Mouse (Mus musculus) heart, postnatal 0 days (tissue): Measurements from ENCODE around the gene Psmd7. TPM values are rescaled to one million over a fixed set of nuclear protein-coding genes. Genes with fewer than 3 reads are reported as not detected.

Experiments
- ATAC-seq: fragments of 200-750 bp; cut with Nextera tagmentation; 2 replicates; pipeline ENCODE4 v1.8.0; 2017; ENCODE audit warnings: low read depth, moderate number of reproducible peaks, moderate library complexity; ENCODE audit not compliant: insufficient read depth
- DNase-seq: peaks from one replicate; pipeline ENCODE4 v3.0.0-alpha.2; 2016; ENCODE audit warnings: low spot score
- H3K27ac ChIP-seq: fragments of 300-500 bp; sonication (generic); 2 replicates; pipeline ENCODE4 v1.5.1; 2014; ENCODE audit warnings: low read depth, mild to moderate bottlenecking
- H3K27me3 ChIP-seq: fragments of 300-500 bp; sonication (generic); 2 replicates; pipeline ENCODE4 v1.6.1; 2014; ENCODE audit warnings: low read length, mixed read lengths; ENCODE audit not compliant: control insufficient read depth, insufficient read depth
- H3K36me3 ChIP-seq: fragments of 300-500 bp; sonication (generic); replicated peaks from 2 replicates; pipeline ENCODE4 v1.6.1; 2014; ENCODE audit warnings: low read length, mixed read lengths; ENCODE audit not compliant: control insufficient read depth, insufficient read depth
- H3K4me1 ChIP-seq: fragments of 300-500 bp; sonication (generic); 2 replicates; pipeline ENCODE4 v1.6.1; 2014; ENCODE audit warnings: antibody characterized with exemption; ENCODE audit not compliant: control insufficient read depth, insufficient read depth
- H3K4me2 ChIP-seq: fragments of 300-500 bp; sonication (generic); 2 replicates; pipeline ENCODE4 v1.6.1; 2014; ENCODE audit warnings: low read depth, mild to moderate bottlenecking, low read length, moderate library complexity
- H3K4me3 ChIP-seq: fragments of 300-500 bp; sonication (generic); 2 replicates; pipeline ENCODE4 v1.5.1; 2014; ENCODE audit warnings: low read depth, low read length
- H3K9ac ChIP-seq: fragments of 300-500 bp; sonication (generic); replicated peaks from 2 replicates; pipeline ENCODE4 v1.6.1; 2014; ENCODE audit warnings: low read depth, low read length, mixed read lengths
- H3K9me3 ChIP-seq: fragments of 300-500 bp; sonication (generic); replicated peaks from 2 replicates; pipeline ENCODE4 v1.6.1; 2016; ENCODE audit warnings: low read length; ENCODE audit not compliant: control insufficient read depth
- CTCF ChIP-seq: IDR thresholded peaks from 2 replicates; pipeline ENCODE4 v1.5.1; 2016; ENCODE audit warnings: antibody characterized with exemption, control low read depth, low read depth
- EP300 ChIP-seq: IDR thresholded peaks from 2 replicates; pipeline ENCODE4 v1.6.1; 2016; ENCODE audit warnings: antibody characterized with exemption, low read depth
- WGBS: fragments of 180-500 bp; shearing (Covaris S2); extraction: QIAGEN DNeasy Blood & Tissue Kit; methylation state at CpG from one replicate; pipeline ENCODE4 v1.1.7; 2014; 5-methylcytosine and 5-hydroxymethylcytosine counted together
- polyA plus RNA-seq: library from polyadenylated mRNA; unstranded; fragments of >200 nt; fragmentation: Nextera tagmentation; extraction: Ambion mirVana; gene quantifications from 2 replicates; pipeline ENCODE4 v1.2.1, GENCODE M21; 2015
- total RNA-seq: library from RNA; depleted of rRNA; stranded (reverse); fragments of >200 nt; gene quantifications from 2 replicates; pipeline ENCODE4 v1.2.3, GENCODE M21; 2014; ENCODE audit warnings: low replicate concordance

The Psmd7 gene
- total and polyA plus RNA-seq, 2 experiments from 2014 or later, result 27.6 to 159 TPM

DNA sequence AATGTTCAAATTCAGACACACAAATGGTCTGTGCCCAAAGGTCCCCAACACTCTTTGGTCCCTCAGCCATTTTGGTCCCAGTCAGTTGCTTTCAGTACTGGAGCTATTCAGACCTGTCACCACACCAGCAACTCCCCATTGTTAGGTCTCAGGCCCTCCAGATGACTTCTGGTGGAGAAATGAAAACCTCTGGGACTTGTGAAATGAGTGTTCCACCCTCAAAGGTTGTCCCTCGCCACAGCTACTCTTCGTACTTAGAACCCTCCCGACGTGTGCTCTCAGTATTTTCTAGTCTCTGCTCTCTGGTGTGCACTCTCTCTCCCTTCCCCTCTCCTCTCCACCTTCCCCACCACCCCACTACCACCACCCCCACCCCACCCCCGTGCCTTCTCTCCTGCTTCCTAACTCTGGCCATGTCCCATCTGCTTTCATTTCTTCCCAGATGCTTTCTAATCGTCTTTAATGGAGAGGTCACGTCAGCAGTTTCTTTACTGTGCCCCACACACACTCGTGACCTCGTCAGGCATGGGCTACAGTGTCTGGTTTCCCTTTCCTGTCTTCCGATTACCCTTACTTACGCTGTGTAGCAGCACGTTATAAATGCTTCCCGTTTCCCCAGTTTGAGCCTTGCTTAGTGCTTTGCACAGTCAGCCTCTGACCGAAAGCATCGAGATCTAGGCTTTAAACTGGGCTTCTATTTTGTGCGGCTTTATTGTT, 27.3 kb downstream of the Psmd7 start:
- Histone ChIP-seq H3K4me2 (peak overlapping the region; percentile 43), H3K36me3 (0 out of 2 replicates have a peak, but pooled peaks cover 4% of the 10 kb centered on the region), H3K27me3 (no peaks in the 10 kb centered on the region), H3K9me3 (no peaks in the 10 kb centered on the region), H3K4me1 (no peaks in the 10 kb centered on the region), H3K4me3 (no peak overlapping the region), H3K9ac (0 out of 2 replicates have a peak overlapping the region, but pooled peaks have one; percentile 20), H3K27ac (no peak overlapping the region)
- WGBS, result 44% methylated on average over 16 of the region's 16 CpGs
- TF ChIP-seq EP300 (no peak), CTCF (no peak)
- no peak for DNase-seq
- ATAC-seq, result no peak

DNA sequence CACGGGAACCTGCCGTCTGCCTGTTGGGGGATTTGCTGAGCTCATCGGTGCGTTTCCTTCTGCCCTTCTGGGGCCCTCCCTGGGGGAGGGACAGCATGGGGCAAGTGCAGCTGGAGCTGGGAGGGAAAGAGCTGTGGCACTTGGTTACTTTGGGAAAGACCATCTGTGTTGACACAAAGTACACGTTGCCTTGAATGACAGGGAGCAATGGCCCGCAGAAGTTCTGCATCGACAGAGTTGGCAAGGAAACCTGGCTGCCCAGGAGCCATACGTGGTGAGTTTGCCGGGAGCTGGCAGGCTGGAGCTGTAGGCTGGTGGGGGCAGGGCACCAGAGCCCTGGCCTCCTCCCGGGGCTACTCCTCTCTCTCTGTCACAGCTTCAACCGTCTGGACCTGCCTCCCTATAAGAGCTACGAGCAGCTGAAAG, 31.7 kb downstream of the Psmd7 start:
- Histone ChIP-seq H3K9ac (no peak overlapping the region), H3K9me3 (no peaks in the 10 kb centered on the region), H3K36me3 (peaks cover 24% of the 10 kb centered on the region; the same call in 1 of the 2 replicates), H3K27me3 (no peaks in the 10 kb centered on the region), H3K27ac (no peak overlapping the region), H3K4me1 (no peaks in the 10 kb centered on the region), H3K4me3 (no peak overlapping the region), H3K4me2 (no peak overlapping the region)
- DNase-seq (no peak), ATAC-seq (0 out of 2 replicates have a peak, but pooled peaks have one; percentile 16)
- TF ChIP-seq CTCF (no peak), EP300 (no peak)
- 28% methylated on average over 12 of the region's 12 CpGs for WGBS

DNA sequence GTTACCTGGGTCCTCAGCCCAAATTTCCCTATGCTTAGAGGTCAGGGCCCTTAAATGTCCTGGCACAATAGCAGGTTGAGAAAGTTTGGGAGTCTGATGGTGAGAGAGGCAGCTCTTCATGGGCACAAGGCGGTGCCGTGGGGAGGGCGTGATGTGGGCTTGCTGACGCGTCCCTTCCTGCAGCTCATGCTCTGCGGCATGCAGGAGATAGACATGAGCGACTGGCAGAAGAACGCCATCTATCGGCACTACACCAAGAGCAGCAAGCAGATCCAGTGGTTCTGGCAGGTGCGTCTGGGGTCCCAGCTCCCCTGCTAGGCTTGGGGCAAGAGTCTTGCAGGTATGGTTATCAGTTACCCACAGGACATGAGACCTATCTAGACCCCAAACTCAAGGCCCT, 33.0 kb downstream of the Psmd7 start:
- no peak overlapping the region for H3K9ac ChIP-seq
- 70% methylated on average over 10 of the region's 10 CpGs for WGBS
- H3K36me3 ChIP-seq, result peaks cover 26% of the 10 kb centered on the region; the same call in 1 of the 2 replicates
- no peaks in the 10 kb centered on the region for H3K4me1 ChIP-seq
- H3K9me3 ChIP-seq, result no peaks in the 10 kb centered on the region
- H3K4me3 ChIP-seq, result no peak overlapping the region
- ATAC-seq (no peak), DNase-seq (no peak)
- no peak overlapping the region for H3K4me2 ChIP-seq
- no peaks in the 10 kb centered on the region for H3K27me3 ChIP-seq
- TF ChIP-seq CTCF (no peak), EP300 (no peak)
- H3K27ac ChIP-seq, result no peak overlapping the region

DNA sequence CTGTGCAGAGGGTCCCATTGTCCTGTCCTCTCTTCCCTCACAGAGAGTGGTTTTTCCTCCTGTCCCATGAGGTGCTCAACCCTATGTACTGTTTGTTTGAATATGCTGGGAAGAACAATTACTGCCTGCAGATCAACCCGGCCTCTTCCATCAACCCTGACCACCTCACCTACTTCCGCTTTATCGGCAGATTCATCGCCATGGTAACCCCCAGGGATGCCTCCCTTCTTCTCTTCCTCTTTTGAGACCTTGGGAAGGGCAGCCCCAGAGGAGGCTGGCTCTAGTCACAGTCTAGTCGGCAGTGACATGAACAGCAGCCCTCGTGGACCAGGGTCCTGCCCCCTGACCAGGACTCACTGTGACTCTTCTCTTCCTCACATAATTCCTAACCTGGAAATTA, 36.0 kb downstream of the Psmd7 start:
- WGBS, result 65% methylated on average over 6 of the region's 6 CpGs
- DNase-seq (no peak), ATAC-seq (no peak)
- H3K27me3 ChIP-seq, result no peaks in the 10 kb centered on the region
- H3K4me1 ChIP-seq, result no peaks in the 10 kb centered on the region
- H3K4me2 ChIP-seq, result no peak overlapping the region
- H3K27ac ChIP-seq, result no peak overlapping the region
- H3K36me3 ChIP-seq, result peaks cover 29% of the 10 kb centered on the region; the same call in 1 of the 2 replicates
- no peak overlapping the region for H3K4me3 ChIP-seq
- no peaks in the 10 kb centered on the region for H3K9me3 ChIP-seq
- TF ChIP-seq EP300 (no peak), CTCF (no peak)
- no peak overlapping the region for H3K9ac ChIP-seq

DNA sequence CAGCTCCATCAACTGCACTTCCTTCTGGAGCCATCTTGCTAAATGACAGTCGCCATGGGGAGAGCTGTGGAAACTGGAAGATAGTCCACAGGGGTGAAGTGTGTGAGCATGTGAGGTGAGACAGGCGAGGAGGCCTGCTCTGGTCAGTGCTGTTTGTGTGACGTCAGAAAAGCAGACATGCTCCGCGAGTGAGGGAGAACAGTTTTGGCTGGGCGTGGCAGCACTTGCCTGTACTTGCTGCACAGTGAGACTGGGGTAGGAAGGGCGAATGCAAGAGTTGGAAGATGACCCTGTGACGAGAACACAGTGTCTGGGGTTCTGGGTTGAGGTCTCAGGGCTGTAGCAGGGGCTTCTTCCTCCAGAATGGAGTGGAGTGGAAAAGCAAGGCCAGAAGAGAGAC, 41.4 kb downstream of the Psmd7 start:
- no peak overlapping the region for H3K4me3 ChIP-seq
- WGBS, result 76% methylated on average over 8 of the region's 8 CpGs
- H3K9ac ChIP-seq, result no peak overlapping the region
- H3K27me3 ChIP-seq, result no peaks in the 10 kb centered on the region
- DNase-seq, result no peak
- peaks cover 10% of the 10 kb centered on the region; the same call in 1 of the 2 replicates for H3K36me3 ChIP-seq
- H3K4me1 ChIP-seq, result peaks cover 22% of the 10 kb centered on the region
- TF ChIP-seq CTCF, result no peak
- TF ChIP-seq EP300, result no peak
- H3K27ac ChIP-seq, result no peak overlapping the region
- H3K4me2 ChIP-seq, result peak overlapping the region; percentile 7; the same call in 1 of the 2 replicates
- no peak for ATAC-seq
- H3K9me3 ChIP-seq, result no peaks in the 10 kb centered on the region

DNA sequence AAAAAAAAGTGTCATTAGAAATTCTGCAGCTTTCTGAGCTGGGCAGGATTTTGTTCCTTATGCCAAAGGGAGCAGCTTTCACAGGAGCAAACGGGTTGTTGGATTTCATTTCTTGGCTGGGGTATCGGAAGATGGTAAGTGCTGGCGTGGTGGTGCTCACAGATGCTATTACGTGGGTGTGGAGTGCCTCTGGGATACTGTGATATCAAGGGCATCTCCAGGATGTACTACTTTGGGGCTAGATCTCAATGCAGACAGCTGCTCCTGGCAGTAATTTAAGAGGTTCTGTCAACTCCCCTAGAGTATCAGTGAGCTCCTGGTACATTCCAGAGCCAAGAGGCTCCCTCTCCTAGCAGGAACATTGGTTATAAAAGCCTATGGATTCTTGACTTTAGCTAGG, 42.1 kb downstream of the Psmd7 start:
- no peaks in the 10 kb centered on the region for H3K27me3 ChIP-seq
- H3K27ac ChIP-seq, result no peak overlapping the region
- H3K9me3 ChIP-seq, result no peaks in the 10 kb centered on the region
- DNase-seq, result no peak
- no peak for ATAC-seq
- H3K9ac ChIP-seq, result no peak overlapping the region
- H3K4me1 ChIP-seq, result peaks cover 28% of the 10 kb centered on the region
- peak overlapping the region; percentile 7; the same call in 1 of the 2 replicates for H3K4me2 ChIP-seq
- WGBS, result 54% methylated on average over 4 of the region's 4 CpGs
- TF ChIP-seq CTCF, result no peak
- H3K4me3 ChIP-seq, result no peak overlapping the region
- peaks cover 8% of the 10 kb centered on the region; the same call in 1 of the 2 replicates for H3K36me3 ChIP-seq
